Mouse (Mus musculus): ENCODE data around the gene Myl9. TPM values are rescaled to one million over a fixed set of nuclear protein-coding genes. Genes with fewer than 3 reads are reported as not detected.

Myl9 gene
- polyA plus RNA-seq, 1 experiment: 442 TPM

DNA sequence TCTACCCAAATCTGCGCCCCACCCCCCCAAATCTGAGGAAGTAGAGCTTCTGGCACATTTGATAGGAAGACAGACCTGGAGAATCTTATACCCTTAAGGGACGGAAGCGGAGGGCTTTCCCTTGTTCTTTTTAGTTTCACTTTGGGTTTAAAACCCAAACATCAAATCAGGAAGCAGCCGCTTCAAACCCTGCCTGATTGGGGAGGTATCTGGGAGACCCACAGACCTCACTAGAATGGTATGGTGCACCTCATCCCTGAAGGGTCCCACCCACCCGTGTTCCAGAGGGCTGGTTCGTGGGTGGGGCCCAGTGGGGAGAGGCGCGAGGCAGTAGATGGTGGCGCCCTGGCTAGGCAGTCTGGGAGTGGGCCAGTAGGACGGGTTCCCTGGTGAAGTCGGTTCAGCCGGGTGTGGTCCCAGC lies 44.7 kb upstream of the Myl9 start:
- H3K36me3 ChIP-seq (ENCODE audit: control insufficient read depth, insufficient read depth): peaks cover 4% of the 10 kb centered on the region
- no peak overlapping the region for H3ac ChIP-seq (ENCODE audit: control insufficient read depth, insufficient read length)
- no peaks in the 10 kb centered on the region for H3K27me3 ChIP-seq (ENCODE audit: control insufficient read depth, insufficient read depth, insufficient read length)
- TF ChIP-seq MYOG (IDR thresholded peaks at IDR 0.05; ENCODE audit: control insufficient read depth in 1 of 3, insufficient read depth in 1 of 3, insufficient read length in 2 of 3, low read depth in 2 of 3) (no peak), MYOD1 (IDR thresholded peaks at IDR 0.05; ENCODE audit: control insufficient read depth in 1 of 3, insufficient read length in 2 of 3, low read depth in 2 of 3) (no peak), TCF12 (IDR thresholded peaks at IDR 0.05; ENCODE audit: insufficient read depth, poor library complexity, severe bottlenecking) (no peak), E2F4 (IDR thresholded peaks at IDR 0.05; ENCODE audit: insufficient read depth) (no peak), USF1 (IDR thresholded peaks at IDR 0.05; ENCODE audit: low read depth) (no peak), REST (IDR thresholded peaks at IDR 0.05; ENCODE audit: insufficient read depth, insufficient read length) (no peak), POLR2A (IDR thresholded peaks at IDR 0.05; ENCODE audit: insufficient read length, low read depth) (peak; percentile 22), MAX (IDR thresholded peaks at IDR 0.05; ENCODE audit: low read depth) (no peak), POLR2AphosphoS2 (IDR thresholded peaks at IDR 0.05; ENCODE audit: insufficient read length, low read depth) (peak; percentile 31)
- H3K79me2 ChIP-seq (ENCODE audit: control insufficient read depth, insufficient read depth): peaks cover 99% of the 10 kb centered on the region
- H3K4me3 ChIP-seq: no peak overlapping the region
- H3K4me2 ChIP-seq (ENCODE audit: low read depth): no peak overlapping the region

DNA sequence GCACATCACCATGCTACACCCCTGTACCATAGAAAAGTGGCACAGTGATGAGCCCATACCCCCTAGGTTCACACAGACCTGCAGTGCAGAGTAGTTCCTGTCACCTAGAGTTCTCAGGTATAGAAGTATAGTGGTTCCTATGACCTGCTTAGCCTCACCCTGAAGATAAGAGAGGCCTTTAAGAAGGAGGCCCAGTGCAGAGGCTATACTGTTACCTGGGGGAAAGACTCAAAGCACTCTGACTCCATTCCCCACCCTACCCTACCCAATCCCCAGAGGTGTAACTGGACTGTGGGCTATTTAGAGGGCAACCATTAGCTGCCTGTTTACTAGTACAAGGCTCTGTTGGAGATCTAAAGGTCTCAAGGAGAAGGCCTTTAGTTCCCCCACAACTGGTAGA lies 43.6 kb upstream of the Myl9 start:
- Histone ChIP-seq H3K36me3 (ENCODE audit: control insufficient read depth, insufficient read depth) (peaks cover 4% of the 10 kb centered on the region), H3K79me2 (ENCODE audit: control insufficient read depth, insufficient read depth) (peaks cover 99% of the 10 kb centered on the region), H3ac (ENCODE audit: control insufficient read depth, insufficient read length) (no peak overlapping the region), H3K27me3 (ENCODE audit: control insufficient read depth, insufficient read depth, insufficient read length) (no peaks in the 10 kb centered on the region), H3K4me3 (no peak overlapping the region), H3K4me2 (ENCODE audit: low read depth) (peak overlapping the region; percentile 37)
- TF ChIP-seq REST (IDR thresholded peaks at IDR 0.05; ENCODE audit: insufficient read depth, insufficient read length): no peak
- TF ChIP-seq POLR2AphosphoS2 (IDR thresholded peaks at IDR 0.05; ENCODE audit: insufficient read length, low read depth): no peak
- TF ChIP-seq MYOG (IDR thresholded peaks at IDR 0.05; ENCODE audit: control insufficient read depth in 1 of 3, insufficient read depth in 1 of 3, insufficient read length in 2 of 3, low read depth in 2 of 3): no peak
- TF ChIP-seq MAX (IDR thresholded peaks at IDR 0.05; ENCODE audit: low read depth): no peak

DNA sequence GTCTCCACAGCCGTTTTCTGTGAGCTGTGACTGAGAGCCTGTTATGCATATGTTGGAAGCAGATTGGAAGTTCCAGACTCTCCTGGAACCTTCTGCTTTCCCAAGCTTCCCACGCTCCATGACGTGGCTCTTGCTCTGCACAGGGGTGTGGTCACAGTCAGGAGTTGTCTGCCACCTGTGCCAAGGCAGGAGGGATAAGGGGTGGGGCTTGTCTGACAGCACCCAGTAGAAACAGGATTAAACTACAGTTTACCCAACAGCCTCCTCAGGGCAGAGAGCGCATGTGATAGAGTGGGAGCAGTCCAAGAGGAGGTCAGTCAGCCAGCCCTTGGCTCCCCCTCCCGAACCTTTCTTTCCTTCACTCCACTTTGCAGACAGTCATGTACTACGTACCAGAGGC lies 43.1 kb upstream of the Myl9 start:
- Histone ChIP-seq H3ac (ENCODE audit: control insufficient read depth, insufficient read length) (no peak overlapping the region), H3K4me2 (ENCODE audit: low read depth) (peak overlapping the region; percentile 37), H3K4me3 (no peak overlapping the region), H3K27me3 (ENCODE audit: control insufficient read depth, insufficient read depth, insufficient read length) (no peaks in the 10 kb centered on the region), H3K36me3 (ENCODE audit: control insufficient read depth, insufficient read depth) (peaks cover 4% of the 10 kb centered on the region), H3K79me2 (ENCODE audit: control insufficient read depth, insufficient read depth) (peaks cover 96% of the 10 kb centered on the region)
- TF ChIP-seq MYOD1 (IDR thresholded peaks at IDR 0.05; ENCODE audit: control insufficient read depth in 1 of 3, insufficient read length in 2 of 3, low read depth in 2 of 3): peak in 1 of 3 experiments; percentile 47
- TF ChIP-seq MYOG (IDR thresholded peaks at IDR 0.05; ENCODE audit: control insufficient read depth in 1 of 3, insufficient read depth in 1 of 3, insufficient read length in 2 of 3, low read depth in 2 of 3): peak in 1 of 3 experiments; percentile 2
- no peak for TF ChIP-seq REST (IDR thresholded peaks at IDR 0.05; ENCODE audit: insufficient read depth, insufficient read length)
- no peak for TF ChIP-seq E2F4 (IDR thresholded peaks at IDR 0.05; ENCODE audit: insufficient read depth)

DNA sequence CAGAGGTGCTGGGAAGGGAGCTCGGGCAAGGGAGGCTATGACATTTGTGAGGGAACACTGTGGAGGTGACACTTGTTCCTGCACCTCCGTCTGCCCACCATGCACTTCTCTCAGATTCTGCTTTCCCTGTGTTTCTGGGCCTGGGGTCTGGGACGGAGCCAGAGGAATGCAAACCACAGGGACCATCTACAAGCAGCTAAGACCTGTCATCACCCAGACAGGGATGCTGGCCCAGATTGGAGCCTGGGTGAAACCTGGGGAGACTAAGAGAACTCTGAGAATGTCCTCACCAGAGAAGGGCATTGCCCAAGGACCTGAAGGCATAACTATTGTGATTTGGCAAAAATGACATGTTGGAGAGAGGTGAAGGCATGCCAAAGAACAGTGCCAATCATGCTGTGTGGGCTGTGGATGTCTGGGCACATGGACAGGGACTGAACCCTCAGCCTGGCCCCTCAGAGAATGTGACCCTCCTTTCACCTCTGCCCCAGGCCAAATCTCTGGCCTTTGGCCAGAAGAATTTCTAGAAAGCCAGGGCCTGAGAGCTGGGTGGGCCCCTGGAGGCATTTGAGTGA lies 39.4 kb upstream of the Myl9 start:
- no peak overlapping the region for H3K4me3 ChIP-seq
- H3K36me3 ChIP-seq (ENCODE audit: control insufficient read depth, insufficient read depth): no peaks in the 10 kb centered on the region
- H3K4me2 ChIP-seq (ENCODE audit: low read depth): peak overlapping the region; percentile 68
- TF ChIP-seq MYOD1 (IDR thresholded peaks at IDR 0.05; ENCODE audit: control insufficient read depth in 1 of 3, insufficient read length in 2 of 3, low read depth in 2 of 3) (peak in 1 of 3 experiments; percentile 0), POLR2A (IDR thresholded peaks at IDR 0.05; ENCODE audit: insufficient read length, low read depth) (no peak), MYOG (IDR thresholded peaks at IDR 0.05; ENCODE audit: control insufficient read depth in 1 of 3, insufficient read depth in 1 of 3, insufficient read length in 2 of 3, low read depth in 2 of 3) (peak in 1 of 3 experiments; percentile 14)
- peaks cover 96% of the 10 kb centered on the region for H3K79me2 ChIP-seq (ENCODE audit: control insufficient read depth, insufficient read depth)
- no peaks in the 10 kb centered on the region for H3K27me3 ChIP-seq (ENCODE audit: control insufficient read depth, insufficient read depth, insufficient read length)
- H3ac ChIP-seq (ENCODE audit: control insufficient read depth, insufficient read length): no peak overlapping the region

DNA sequence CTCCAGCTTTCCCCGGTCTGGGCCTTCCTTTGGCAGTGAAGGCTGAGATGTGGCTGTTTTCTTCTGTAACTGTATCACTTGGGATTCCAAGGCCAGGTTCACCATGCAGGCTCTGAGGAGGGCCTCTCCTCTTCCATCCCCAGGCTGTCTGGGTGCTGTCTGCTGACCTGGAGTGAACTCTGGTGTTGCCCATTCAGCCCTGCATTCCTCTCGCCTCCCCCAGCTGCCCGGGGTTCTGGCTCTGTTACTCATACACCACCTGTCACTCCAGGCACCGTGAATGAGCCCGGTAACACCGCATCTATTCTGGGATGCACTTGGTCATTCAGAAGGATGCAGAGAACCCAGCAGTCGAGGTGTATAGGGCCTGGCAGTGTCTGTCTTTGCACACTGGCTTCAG lies 38.4 kb upstream of the Myl9 start:
- TF ChIP-seq POLR2AphosphoS2 (IDR thresholded peaks at IDR 0.05; ENCODE audit: insufficient read length, low read depth) (no peak), SRF (IDR thresholded peaks at IDR 0.05; ENCODE audit: control insufficient read depth, insufficient read length, low read depth) (no peak), E2F4 (IDR thresholded peaks at IDR 0.05; ENCODE audit: insufficient read depth) (no peak), POLR2A (IDR thresholded peaks at IDR 0.05; ENCODE audit: insufficient read length, low read depth) (peak; percentile 14), TCF12 (IDR thresholded peaks at IDR 0.05; ENCODE audit: insufficient read depth, poor library complexity, severe bottlenecking) (peak; percentile 90), REST (IDR thresholded peaks at IDR 0.05; ENCODE audit: insufficient read depth, insufficient read length) (no peak), TCF3 (IDR thresholded peaks at IDR 0.05; ENCODE audit: insufficient read length, low read depth) (peak; percentile 83), CEBPB (IDR thresholded peaks at IDR 0.05; ENCODE audit: insufficient read depth, poor library complexity, severe bottlenecking) (no peak), MAX (IDR thresholded peaks at IDR 0.05; ENCODE audit: low read depth) (no peak), USF1 (IDR thresholded peaks at IDR 0.05; ENCODE audit: low read depth) (no peak), MYOD1 (IDR thresholded peaks at IDR 0.05; ENCODE audit: control insufficient read depth in 1 of 3, insufficient read length in 2 of 3, low read depth in 2 of 3) (peak; percentile 82 to 100 (median 97)), MYOG (IDR thresholded peaks at IDR 0.05; ENCODE audit: control insufficient read depth in 1 of 3, insufficient read depth in 1 of 3, insufficient read length in 2 of 3, low read depth in 2 of 3) (peak; percentile 94 to 99 (median 94))
- Histone ChIP-seq H3K27me3 (ENCODE audit: control insufficient read depth, insufficient read depth, insufficient read length) (no peaks in the 10 kb centered on the region), H3K4me3 (no peak overlapping the region), H3ac (ENCODE audit: control insufficient read depth, insufficient read length) (no peak overlapping the region), H3K36me3 (ENCODE audit: control insufficient read depth, insufficient read depth) (no peaks in the 10 kb centered on the region), H3K79me2 (ENCODE audit: control insufficient read depth, insufficient read depth) (peaks cover 96% of the 10 kb centered on the region), H3K4me2 (ENCODE audit: low read depth) (peak overlapping the region; percentile 68)
